Mouse (Mus musculus): Measurements from ENCODE around the gene Svep1. TPM values are rescaled to one million over a fixed set of nuclear protein-coding genes. Genes with fewer than 3 reads are reported as not detected.

The Svep1 gene
- total RNA-seq, 2 experiments from 2014 or later, result 0.64 to 0.72 TPM

DNA sequence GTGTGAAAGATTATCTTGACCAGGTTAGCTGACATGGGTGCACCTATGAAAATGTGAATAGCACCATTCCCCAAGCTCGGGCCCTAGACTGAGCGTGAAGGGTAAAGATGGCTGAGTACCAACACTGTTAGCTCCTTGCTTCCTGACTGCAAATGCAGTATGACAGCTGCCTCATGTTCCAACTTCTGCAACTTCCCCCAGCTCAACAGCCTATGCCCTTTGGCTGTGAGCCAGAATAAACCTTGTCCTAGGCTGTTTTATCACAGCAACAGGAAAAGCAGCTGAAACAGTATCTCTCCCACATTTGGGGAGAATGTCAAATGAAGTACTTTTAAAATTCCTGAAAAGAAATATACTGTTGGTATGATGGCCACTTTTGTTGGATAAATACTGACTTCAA lies 10.7 kb downstream of the Svep1 start:
- no peak for TF ChIP-seq CTCF (conservative IDR thresholded peaks at IDR 0.05)
- no peak for DNase-seq (ENCODE audit: low spot score in 2 of 2)
- Histone ChIP-seq H3K27ac (no peak overlapping the region), H3K4me3 (no peak overlapping the region)

GRCm38 (mm10) chr4:58189281-58189680 lies 17.4 kb downstream of the Svep1 start:
- no peak for DNase-seq (ENCODE audit: low spot score in 2 of 2)
- Histone ChIP-seq H3K4me3 (no peak overlapping the region), H3K27ac (no peak overlapping the region)
- TF ChIP-seq CTCF (conservative IDR thresholded peaks at IDR 0.05), result no peak

GRCm38 (mm10) chr4:58185401-58185800 lies 21.3 kb downstream of the Svep1 start:
- no peak for TF ChIP-seq CTCF (conservative IDR thresholded peaks at IDR 0.05)
- Histone ChIP-seq H3K27ac (no peak overlapping the region), H3K4me3 (no peak overlapping the region)
- DNase-seq (ENCODE audit: low spot score in 2 of 2), result no peak

DNA sequence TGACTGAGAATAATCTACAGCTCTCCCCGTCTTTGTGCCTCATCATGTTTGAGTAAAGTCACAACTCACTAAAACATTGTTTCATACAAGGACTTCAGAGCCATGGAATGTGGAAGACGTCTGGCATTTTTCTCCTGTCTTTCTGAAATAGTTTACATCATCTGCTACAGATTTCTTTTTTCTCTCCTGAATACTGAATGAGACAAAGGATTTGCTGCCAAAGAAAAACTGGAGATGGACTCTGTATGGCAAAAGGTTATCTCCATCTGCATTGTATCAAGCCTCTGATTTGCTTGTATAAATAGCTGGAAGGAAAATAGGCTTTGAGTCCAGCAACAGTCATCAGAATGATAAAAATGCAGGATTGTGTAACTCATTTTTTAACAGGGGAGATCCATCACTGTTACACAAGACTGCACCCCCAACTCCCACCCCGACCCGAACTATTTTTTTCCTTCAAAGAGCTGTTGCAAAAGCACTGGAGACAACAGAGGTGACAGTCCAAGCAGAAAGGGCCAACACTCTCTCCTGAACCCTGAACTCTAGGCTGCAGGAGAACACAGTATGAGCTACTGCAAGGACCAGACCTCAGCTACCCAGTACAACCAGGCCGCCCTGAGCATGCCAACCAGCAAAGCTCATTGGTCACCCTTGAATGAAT lies 21.8 kb downstream of the Svep1 start:
- Histone ChIP-seq H3K27ac (no peak overlapping the region), H3K4me3 (no peak overlapping the region)
- no peak for DNase-seq (ENCODE audit: low spot score in 2 of 2)
- no peak for TF ChIP-seq CTCF (conservative IDR thresholded peaks at IDR 0.05)

- no peak for TF ChIP-seq CTCF (conservative IDR thresholded peaks at IDR 0.05)
- H3K4me3 ChIP-seq, result no peak overlapping the region
- H3K27ac ChIP-seq, result no peak overlapping the region
- DNase-seq (ENCODE audit: low spot score in 2 of 2), result no peak
These were observed 22.8 kb downstream of the Svep1 start for GRCm38 (mm10) chr4:58183897-58184296.

GRCm38 (mm10) chr4:58178489-58178888 lies 28.2 kb downstream of the Svep1 start:
- H3K4me3 ChIP-seq, result no peak overlapping the region
- no peak for DNase-seq (ENCODE audit: low spot score in 2 of 2)
- TF ChIP-seq CTCF (conservative IDR thresholded peaks at IDR 0.05), result no peak
- no peak overlapping the region for H3K27ac ChIP-seq

GRCm38 (mm10) chr4:58177256-58177655 lies 29.4 kb downstream of the Svep1 start:
- Histone ChIP-seq H3K27ac (no peak overlapping the region), H3K4me3 (no peak overlapping the region)
- TF ChIP-seq CTCF (conservative IDR thresholded peaks at IDR 0.05), result no peak
- DNase-seq (ENCODE audit: low spot score in 2 of 2), result no peak

- Histone ChIP-seq H3K27ac (no peak overlapping the region), H3K4me3 (no peak overlapping the region)
- no peak for TF ChIP-seq CTCF (conservative IDR thresholded peaks at IDR 0.05)
- no peak for DNase-seq (ENCODE audit: low spot score in 2 of 2)
These were observed 32.1 kb downstream of the Svep1 start for GRCm38 (mm10) chr4:58174435-58174987.

- Histone ChIP-seq H3K4me3 (no peak overlapping the region), H3K27ac (no peak overlapping the region)
- no peak for TF ChIP-seq CTCF (conservative IDR thresholded peaks at IDR 0.05)
- DNase-seq (ENCODE audit: low spot score in 2 of 2), result no peak
These were observed 33.3 kb downstream of the Svep1 start for GRCm38 (mm10) chr4:58173401-58173800.

- no peak overlapping the region for H3K4me3 ChIP-seq
- no peak for DNase-seq (ENCODE audit: low spot score in 2 of 2)
- TF ChIP-seq CTCF (conservative IDR thresholded peaks at IDR 0.05), result no peak
- H3K27ac ChIP-seq, result no peak overlapping the region
These were observed 36.2 kb downstream of the Svep1 start for GRCm38 (mm10) chr4:58170430-58170829.

DNA sequence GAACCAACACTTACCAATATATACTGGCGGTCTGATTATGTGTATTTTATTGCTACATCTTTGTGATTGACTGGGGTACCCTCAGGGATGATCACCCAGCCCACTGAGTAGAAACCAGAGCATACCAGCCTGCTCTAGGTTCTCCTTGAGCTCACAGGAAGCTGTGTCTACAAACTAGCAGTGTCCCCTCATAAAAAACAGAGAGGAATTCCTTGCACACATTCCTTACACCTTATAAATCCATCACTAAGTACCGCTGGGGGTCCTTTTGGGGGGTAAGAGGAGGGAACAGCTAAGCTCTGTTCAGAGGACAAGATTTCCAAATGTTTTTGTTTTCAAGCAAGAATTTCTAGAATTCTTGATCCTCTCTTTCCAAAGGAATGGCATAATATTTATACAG lies 36.7 kb downstream of the Svep1 start:
- Histone ChIP-seq H3K4me3 (no peak overlapping the region), H3K27ac (no peak overlapping the region)
- no peak for TF ChIP-seq CTCF (conservative IDR thresholded peaks at IDR 0.05)
- no peak for DNase-seq (ENCODE audit: low spot score in 2 of 2)

DNA sequence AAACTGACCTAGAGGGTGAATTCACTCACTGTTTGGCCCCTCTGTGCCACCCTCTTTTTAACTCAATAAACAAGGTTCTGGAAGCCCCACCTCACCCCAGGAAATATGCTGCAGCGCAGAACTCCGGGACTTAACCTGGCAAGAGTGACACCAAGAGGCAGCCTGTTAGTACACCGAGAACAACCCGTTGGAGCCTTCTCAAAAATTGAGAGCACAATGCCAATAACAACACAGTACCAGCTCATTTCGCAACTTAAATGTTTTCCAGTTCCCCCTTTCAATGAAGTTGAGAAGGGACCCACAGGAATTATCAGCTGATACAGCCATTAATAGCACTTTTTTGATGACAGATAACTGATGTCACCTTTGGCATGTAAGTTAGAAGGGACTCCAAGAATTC lies 38.3 kb downstream of the Svep1 start:
- Histone ChIP-seq H3K4me3 (no peak overlapping the region), H3K27ac (no peak overlapping the region)
- peak; percentile 26; the same call in 1 of the 2 replicates for TF ChIP-seq CTCF (conservative IDR thresholded peaks at IDR 0.05)
- DNase-seq (ENCODE audit: low spot score in 2 of 2), result peak in 1 of 2 experiments; percentile 28

DNA sequence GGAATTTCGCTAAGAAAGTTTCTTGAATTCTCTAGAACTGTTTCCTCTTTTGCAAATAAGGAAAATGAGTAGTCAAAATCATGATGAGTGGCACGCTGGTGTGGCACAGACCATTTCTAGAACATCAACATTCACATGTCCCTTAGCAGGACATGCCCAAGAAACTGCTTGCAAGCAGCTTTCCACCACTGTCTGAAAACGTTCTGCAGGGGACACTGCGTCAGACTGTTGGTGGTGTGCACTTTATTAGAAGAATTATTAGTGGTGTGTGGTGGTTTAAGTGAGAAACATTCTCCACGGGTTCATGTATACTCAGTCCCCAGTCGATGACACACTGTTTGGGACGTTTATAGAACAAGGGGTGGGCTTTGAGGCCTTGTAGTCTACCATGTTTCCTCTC lies 40.9 kb downstream of the Svep1 start:
- TF ChIP-seq CTCF (conservative IDR thresholded peaks at IDR 0.05), result no peak
- DNase-seq (ENCODE audit: low spot score in 2 of 2), result no peak

DNA sequence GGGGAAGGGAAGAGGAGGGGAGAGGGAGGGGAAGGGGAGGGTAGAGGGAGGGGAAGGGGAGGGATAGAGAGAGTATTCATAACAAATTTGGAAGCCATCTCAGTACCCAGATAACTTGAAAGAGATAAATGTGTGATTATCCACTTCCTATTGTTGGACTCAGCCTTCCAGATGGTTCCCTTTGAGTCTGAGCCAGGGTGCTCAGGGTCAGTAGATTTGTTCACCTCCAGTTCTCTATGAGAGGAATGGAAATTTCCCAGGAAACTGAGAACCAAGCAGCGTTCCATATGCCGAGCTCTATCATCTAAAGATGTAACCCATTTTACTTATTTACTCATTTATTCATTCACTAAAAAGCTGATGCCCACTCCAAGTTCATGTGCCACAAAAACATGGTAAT lies 44.8 kb downstream of the Svep1 start:
- Histone ChIP-seq H3K4me3 (no peak overlapping the region), H3K27ac (no peak overlapping the region)
- no peak for TF ChIP-seq CTCF (conservative IDR thresholded peaks at IDR 0.05)
- DNase-seq (ENCODE audit: low spot score in 2 of 2), result no peak

More for the DNA sequence above, 40.9 kb downstream of the Svep1 start:
- Histone ChIP-seq H3K4me3 (no peak overlapping the region), H3K27ac (no peak overlapping the region)
